Mouse (Mus musculus): Measurements from ENCODE around the gene Phf13. TPM values are rescaled to one million over a fixed set of nuclear protein-coding genes. Genes with fewer than 3 reads are reported as not detected.
A peak's percentile ranks its signal among the peaks of the same experiment; 100 is the strongest.

Gene Phf13
- polyA plus RNA-seq, 1 experiment from 2014 or later = 32.1 TPM

- Histone ChIP-seq H3K27me3 (no peaks in the 10 kb centered on the region), H3K27ac (no peak overlapping the region), H3K4me3 (replicated peaks) (no peak overlapping the region), H3K9ac (no peak overlapping the region), H3K36me3 (peaks cover 88% of the 10 kb centered on the region), H3K4me2 (no peak overlapping the region), H3K4me1 (no peaks in the 10 kb centered on the region), H3K9me3 (replicated peaks) (no peaks in the 10 kb centered on the region)
- ATAC-seq (replicated peaks; ENCODE audit: low FRiP score) = peak; percentile 65; the same call in 1 of the 2 replicates
- 63% methylated on average over 9 of the region's 9 CpGs for WGBS
These were observed 38.3 kb downstream of the Phf13 start for GRCm38 (mm10) chr4:151957584-151958315.

DNA sequence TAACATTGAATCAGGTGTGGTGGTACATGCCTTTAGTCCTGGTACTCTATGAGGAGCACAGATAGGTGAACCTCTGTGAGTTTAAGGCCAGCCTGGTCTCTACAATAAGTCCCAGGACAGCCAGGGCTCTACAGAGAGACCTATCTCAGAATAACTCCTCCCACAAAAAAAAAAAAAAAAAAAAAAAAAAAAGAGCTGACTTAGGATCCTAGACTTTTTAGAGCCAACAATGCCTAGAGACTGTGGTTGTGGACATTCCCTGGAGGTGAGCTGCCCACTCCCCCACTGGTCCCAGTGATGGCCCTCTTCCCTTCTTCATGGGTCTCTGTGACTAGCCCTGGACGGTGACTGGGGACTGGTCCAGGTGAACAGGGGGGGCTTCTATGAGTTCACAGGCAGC, 40.3 kb downstream of the Phf13 start:
- ATAC-seq (replicated peaks; ENCODE audit: low FRiP score) = no peak
- Histone ChIP-seq H3K9ac (no peak overlapping the region), H3K4me2 (no peak overlapping the region), H3K4me1 (no peaks in the 10 kb centered on the region), H3K36me3 (peaks cover 90% of the 10 kb centered on the region), H3K9me3 (replicated peaks) (no peaks in the 10 kb centered on the region), H3K27ac (no peak overlapping the region), H3K27me3 (no peaks in the 10 kb centered on the region), H3K4me3 (replicated peaks) (no peak overlapping the region)
- WGBS = 94% methylated on average over 1 of the region's 1 CpGs

GRCm38 (mm10) chr4:151953209-151953608, 42.8 kb downstream of the Phf13 start:
- Histone ChIP-seq H3K27me3 (no peaks in the 10 kb centered on the region), H3K9ac (no peak overlapping the region), H3K9me3 (replicated peaks) (no peaks in the 10 kb centered on the region), H3K36me3 (peaks cover 71% of the 10 kb centered on the region), H3K27ac (no peak overlapping the region), H3K4me1 (no peaks in the 10 kb centered on the region), H3K4me3 (replicated peaks) (no peak overlapping the region), H3K4me2 (no peak overlapping the region)
- 69% methylated on average over 6 of the region's 6 CpGs for WGBS
- no peak for ATAC-seq (replicated peaks; ENCODE audit: low FRiP score)

DNA sequence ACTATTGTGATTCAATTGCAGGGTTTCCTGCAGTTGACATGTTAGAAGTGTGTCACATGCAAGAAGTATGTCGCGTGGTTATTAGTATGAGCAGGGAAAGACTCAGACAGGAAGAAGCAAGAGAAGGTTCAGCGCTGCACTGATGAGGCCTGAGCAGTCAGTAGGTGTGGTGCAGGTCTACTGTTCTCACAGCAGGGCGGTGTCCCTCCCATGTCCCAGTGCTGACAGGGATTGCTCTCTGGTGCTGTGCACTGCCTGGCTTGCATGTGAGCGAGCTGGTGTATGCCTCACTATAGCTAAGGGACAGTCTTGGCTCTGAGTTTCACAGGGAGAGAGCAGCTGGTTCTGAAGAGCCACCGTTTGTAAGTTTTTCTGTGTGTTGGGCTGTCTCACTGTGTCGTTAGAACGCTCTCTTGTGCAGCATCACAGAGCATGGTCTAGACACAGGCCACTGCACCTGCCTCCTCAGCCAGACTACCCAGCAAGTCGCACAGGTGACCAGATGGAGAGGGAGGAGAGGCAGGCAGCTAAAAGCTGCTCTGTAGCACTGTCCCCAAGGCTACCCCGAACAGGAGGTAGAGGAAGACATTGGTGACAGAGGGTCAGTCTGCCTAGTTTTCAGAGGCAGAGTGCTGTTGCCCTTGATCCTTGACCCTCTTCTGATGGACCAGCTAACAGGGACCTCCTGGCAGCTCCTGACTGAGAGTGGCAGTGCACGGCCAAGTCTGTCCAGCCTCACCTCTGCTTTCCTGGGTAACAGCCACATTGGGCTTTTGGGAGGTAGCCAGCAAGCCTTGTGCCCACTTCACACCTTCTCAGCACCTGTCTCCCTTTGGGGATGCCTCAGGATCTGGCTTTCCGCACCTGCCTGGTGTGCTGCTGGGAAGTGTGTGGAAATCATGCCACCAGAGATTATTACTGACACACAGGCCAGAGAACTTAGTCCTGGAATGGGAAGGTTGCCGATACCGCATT, 47.3 kb downstream of the Phf13 start:
- Histone ChIP-seq H3K4me2 (no peak overlapping the region), H3K36me3 (peaks cover 41% of the 10 kb centered on the region), H3K4me1 (no peaks in the 10 kb centered on the region), H3K4me3 (replicated peaks) (no peak overlapping the region), H3K27ac (no peak overlapping the region), H3K9ac (no peak overlapping the region), H3K9me3 (replicated peaks) (no peaks in the 10 kb centered on the region), H3K27me3 (no peaks in the 10 kb centered on the region)
- ATAC-seq (replicated peaks; ENCODE audit: low FRiP score) = no peak
- WGBS = 89% methylated on average over 14 of the region's 14 CpGs

DNA sequence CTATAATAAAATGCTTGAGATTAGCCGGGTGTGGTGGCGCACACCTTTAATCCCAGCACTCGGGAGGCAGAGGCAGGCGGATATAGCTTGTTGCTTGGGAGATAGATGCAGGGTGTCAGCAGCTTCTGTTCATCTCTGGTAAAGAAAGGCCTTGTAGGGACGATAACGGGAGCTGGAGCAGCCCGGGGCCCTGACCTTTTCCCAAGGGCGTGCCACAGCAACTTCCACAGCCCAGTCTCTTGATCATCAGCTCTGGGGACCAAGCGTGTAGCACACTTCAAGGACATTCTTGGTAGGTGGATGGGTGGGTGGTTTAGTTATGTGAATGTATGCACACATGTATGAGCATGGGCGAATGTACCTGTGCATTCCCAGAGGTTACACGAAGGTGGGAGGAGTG, 49.8 kb downstream of the Phf13 start:
- no peak for ATAC-seq (replicated peaks; ENCODE audit: low FRiP score)
- no peak overlapping the region for H3K27ac ChIP-seq
- WGBS = 88% methylated on average over 11 of the region's 11 CpGs

More for the DNA sequence above, 49.8 kb downstream of the Phf13 start:
- H3K4me3 ChIP-seq (replicated peaks) = no peak overlapping the region
- H3K27me3 ChIP-seq = no peaks in the 10 kb centered on the region
- H3K36me3 ChIP-seq = peaks cover 15% of the 10 kb centered on the region
- H3K9me3 ChIP-seq (replicated peaks) = no peaks in the 10 kb centered on the region
- no peaks in the 10 kb centered on the region for H3K4me1 ChIP-seq
- H3K4me2 ChIP-seq = no peak overlapping the region
- no peak overlapping the region for H3K9ac ChIP-seq

Other genes starting within 250 kb of the Phf13 start
- 87.9 and 104 TPM in 2 replicates for gene Camta1, start 134.4 kb downstream of the Phf13 start, polyA plus RNA-seq (2015; fragmentation: Nextera tagmentation; extraction: Ambion mirVana)
- 77.6 and 78.3 TPM in 2 replicates for gene Dnajc11, start 62.6 kb downstream of the Phf13 start, polyA plus RNA-seq (2015; fragmentation: Nextera tagmentation; extraction: Ambion mirVana)
- gene Thap3, start 7.3 kb downstream of the Phf13 start, polyA plus RNA-seq (2015; fragmentation: Nextera tagmentation; extraction: Ambion mirVana) = 39.2 and 44.8 TPM in 2 replicates
- gene Klhl21, start 12.5 kb upstream of the Phf13 start, polyA plus RNA-seq (2015; fragmentation: Nextera tagmentation; extraction: Ambion mirVana) = 11.7 and 12.5 TPM in 2 replicates
- 17.7 and 23.8 TPM in 2 replicates for gene Zbtb48, start 31.4 kb upstream of the Phf13 start, polyA plus RNA-seq (2015; fragmentation: Nextera tagmentation; extraction: Ambion mirVana)
- gene Tas1r1, start 42.3 kb upstream of the Phf13 start, polyA plus RNA-seq (2015; fragmentation: Nextera tagmentation; extraction: Ambion mirVana) = 0.45 and 0.86 TPM in 2 replicates
- gene Nol9, start 43.1 kb upstream of the Phf13 start, polyA plus RNA-seq (2015; fragmentation: Nextera tagmentation; extraction: Ambion mirVana) = 33.5 and 36.8 TPM in 2 replicates
- 19.8 and 20.9 TPM in 2 replicates for gene Plekhg5, start 76.2 kb upstream of the Phf13 start, polyA plus RNA-seq (2015; fragmentation: Nextera tagmentation; extraction: Ambion mirVana)
- 1.5 and 2.4 TPM in 2 replicates for gene Tnfrsf25, start 119.7 kb upstream of the Phf13 start, polyA plus RNA-seq (2015; fragmentation: Nextera tagmentation; extraction: Ambion mirVana)
- 25.5 and 28.1 TPM in 2 replicates for gene Espn, start 156.1 kb upstream of the Phf13 start, polyA plus RNA-seq (2015; fragmentation: Nextera tagmentation; extraction: Ambion mirVana)
- 0.08 and 0.17 TPM in 2 replicates for gene Hes2, start 162.6 kb upstream of the Phf13 start, polyA plus RNA-seq (2015; fragmentation: Nextera tagmentation; extraction: Ambion mirVana)
- gene Acot7, start 181.9 kb upstream of the Phf13 start, polyA plus RNA-seq (2015; fragmentation: Nextera tagmentation; extraction: Ambion mirVana) = 65.6 and 71.7 TPM in 2 replicates

Measured in kidney, embryonic 15.5 days (tissue).